Mouse (Mus musculus) R1 (cell line): ENCODE results near the gene Btnl9.
A peak's percentile ranks its signal among the peaks of the same experiment; 100 is the strongest.

Experiments used
- DNase-seq: peaks from one replicate; pipeline ENCODE4 v3.0.0-alpha.2; 2018; ENCODE audit warnings: low read depth, low spot score

Gene Btnl9

DNA sequence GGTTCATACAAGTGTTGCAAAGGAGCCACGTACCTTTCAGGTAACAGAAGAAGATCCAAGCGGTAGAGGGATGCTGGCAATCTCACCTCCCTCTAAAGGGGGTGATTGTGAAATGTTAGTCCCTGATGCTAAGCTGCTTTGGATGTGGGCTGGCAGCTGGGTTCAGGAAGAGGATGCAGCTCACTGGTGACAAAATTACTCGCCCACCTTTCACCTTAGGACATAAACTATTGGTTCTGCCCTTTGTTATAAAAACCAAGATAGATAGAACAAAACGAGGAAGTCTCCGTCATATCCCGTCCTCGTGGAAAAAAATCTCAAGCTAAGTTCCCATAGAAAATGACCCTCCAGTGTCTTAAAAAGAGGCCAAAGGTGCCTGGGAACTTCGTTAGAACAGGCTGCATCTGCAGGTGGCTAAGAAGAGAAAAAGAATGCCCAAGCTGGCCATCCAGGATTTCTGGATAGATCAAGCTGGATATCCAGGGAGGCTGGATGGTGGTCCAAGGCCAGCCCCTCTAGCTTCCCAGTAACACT is at the start of gene Btnl9:
Gene Btnl9 (minus strand): TSS at position 205 of the 534 bp plus-strand sequence.
- DNase-seq = no peak

DNA sequence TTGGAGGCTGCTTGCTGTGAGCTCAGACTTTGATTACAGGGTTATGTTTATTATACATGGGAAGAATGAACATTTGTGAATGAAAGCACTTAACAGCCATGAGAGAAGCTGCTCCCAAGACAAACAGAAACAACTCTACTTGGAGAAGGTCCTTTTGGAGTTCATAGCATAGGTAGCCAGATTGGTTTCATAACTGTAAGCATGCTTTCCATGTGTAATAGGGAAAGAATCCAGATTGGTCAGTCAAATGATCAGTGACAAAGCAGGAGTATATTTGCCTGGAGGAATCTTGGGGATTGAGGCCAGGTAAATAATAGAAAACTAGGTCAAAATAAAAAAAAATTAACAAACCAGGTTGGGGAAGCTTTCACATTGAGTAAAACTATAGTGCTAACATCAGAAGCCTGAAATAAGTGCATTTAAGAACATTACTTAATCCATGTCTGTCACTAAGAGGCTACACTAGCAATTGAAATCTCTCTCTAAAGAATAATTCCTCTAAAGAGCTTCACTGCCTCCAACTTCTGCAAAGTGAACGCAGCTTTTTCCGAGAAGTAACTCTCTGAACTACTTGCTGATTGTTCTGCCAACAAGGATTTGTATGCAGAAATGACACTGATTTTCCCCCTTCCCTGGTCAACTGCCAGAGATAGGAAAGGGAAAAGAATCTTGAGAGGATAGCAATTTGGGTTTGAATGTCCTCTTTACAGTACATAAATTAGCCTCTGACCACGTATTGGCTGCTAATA is 48.7 kb upstream of the Btnl9 start:
- no peak for DNase-seq

DNA sequence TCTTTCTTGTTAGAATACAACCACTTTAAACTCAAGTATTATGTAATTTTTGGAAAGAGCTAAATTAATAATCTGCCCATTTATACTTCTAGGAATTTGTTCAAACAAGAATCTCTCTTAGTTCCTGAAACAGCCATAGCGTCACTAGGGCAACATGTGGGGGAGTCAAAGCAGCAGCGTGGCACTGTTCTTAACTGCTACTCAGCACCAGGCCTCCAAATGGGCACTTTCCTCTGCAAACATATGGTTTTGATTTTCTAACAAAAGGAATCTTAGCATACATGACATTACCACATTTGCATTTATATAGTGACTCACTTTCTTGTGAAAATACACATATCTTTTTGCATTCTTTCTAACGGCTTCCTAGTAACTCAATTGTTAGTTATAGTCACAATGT is 45.8 kb upstream of the Btnl9 start:
- DNase-seq = no peak

DNA sequence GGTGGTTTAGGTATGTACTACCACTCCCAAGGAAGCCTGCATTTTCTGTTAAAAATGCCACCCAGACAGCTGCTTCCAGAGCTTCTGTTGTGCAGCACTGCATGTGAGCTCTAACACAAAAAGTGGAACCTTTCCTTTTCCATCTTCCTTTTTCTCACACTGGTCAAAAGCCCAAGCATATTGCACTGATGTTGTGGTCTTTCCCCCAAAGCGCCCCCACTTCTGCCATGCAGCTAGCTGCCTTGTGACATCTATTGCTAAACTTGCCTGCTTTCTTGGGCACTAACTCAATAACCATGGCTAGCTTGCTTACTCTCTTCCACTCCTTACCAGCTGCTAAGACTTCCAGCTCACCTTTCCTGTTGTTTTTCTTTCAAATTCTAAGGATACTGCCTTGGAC is 37.5 kb upstream of the Btnl9 start:
- no peak for DNase-seq

DNA sequence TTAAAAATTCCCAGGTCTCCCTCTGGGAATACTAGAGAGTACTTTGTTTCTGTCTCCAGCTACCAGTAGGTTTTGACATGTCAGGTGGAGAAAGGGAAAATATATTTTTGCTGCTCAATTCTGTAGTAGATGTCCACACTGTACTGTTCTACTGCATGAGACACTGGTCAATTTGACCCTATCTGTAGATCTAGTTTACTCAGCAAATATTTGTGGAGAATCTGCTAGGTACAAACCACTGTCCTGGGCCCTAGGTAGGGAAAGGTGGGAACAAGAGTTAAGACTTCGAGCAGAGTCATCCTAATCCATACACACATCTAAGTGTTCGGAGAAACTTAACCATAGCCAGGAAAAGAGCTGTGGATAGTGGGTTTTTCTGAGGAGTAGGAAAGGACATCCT is 32.3 kb upstream of the Btnl9 start:
- DNase-seq = no peak

DNA sequence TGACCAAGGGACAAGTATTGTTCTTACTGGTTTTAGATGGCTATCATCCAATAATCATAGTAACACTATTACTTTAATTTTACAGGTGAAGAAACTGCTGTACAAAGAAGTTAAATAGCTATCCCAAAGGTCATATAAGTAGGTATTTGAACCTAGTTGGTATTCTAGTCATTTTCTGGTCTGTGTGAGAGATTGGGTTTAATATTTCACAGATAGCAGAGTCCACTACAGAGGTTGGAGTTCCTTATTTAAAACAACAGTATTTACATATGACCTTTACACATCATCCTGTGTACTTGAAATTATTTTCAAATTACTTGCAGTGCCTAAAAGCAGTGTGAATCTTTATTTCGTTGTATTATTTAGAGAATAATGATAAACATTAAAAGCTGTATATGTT is 26.5 kb upstream of the Btnl9 start:
- no peak for DNase-seq

DNA sequence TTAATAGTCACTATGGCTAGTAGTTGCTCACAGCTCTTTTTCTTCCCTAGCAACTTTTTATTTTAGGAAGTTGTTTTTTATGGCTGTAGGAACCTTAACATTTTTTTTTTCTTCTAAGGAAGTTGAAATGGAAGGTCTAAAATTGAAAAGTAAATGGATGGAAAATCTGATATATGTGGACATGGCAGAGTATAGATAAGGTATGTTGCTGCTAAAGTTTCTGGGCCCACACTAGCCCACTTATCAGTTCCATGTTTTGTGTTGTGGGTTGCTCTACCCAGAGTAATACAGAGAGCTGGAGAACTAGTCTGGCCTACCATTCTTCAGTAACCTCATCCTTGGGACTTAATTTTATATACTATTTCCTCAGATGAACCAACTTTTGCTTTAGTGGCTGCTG is 25.6 kb upstream of the Btnl9 start:
- no peak for DNase-seq

- DNase-seq = no peak
Measured at GRCm38 (mm10) chr11:49207495-49207894, 20.5 kb upstream of the Btnl9 start.

DNA sequence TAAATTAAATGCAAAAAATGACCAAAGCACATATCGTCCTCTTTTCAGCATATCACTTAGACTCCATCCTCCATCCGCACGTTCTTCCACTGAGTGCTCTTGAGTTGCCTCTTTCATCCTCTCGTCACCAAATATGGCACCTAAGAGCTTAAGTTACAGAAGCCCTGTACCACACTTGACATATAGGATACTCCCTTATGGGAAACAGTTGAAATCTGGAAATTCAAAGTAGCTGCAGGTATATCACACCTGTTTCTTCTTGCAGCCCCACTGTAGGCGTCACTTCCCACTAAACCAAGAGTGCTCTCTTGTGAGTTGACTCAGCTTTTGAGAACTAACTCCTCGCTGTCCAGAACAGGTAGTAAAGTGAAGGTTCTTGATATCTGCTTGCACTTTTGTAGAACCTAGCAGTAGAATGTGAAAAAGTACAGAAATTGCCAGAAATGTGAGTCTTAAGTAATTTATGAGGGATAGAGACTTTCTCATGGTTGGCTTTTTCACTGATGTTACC is 18.2 kb upstream of the Btnl9 start:
- no peak for DNase-seq

DNA sequence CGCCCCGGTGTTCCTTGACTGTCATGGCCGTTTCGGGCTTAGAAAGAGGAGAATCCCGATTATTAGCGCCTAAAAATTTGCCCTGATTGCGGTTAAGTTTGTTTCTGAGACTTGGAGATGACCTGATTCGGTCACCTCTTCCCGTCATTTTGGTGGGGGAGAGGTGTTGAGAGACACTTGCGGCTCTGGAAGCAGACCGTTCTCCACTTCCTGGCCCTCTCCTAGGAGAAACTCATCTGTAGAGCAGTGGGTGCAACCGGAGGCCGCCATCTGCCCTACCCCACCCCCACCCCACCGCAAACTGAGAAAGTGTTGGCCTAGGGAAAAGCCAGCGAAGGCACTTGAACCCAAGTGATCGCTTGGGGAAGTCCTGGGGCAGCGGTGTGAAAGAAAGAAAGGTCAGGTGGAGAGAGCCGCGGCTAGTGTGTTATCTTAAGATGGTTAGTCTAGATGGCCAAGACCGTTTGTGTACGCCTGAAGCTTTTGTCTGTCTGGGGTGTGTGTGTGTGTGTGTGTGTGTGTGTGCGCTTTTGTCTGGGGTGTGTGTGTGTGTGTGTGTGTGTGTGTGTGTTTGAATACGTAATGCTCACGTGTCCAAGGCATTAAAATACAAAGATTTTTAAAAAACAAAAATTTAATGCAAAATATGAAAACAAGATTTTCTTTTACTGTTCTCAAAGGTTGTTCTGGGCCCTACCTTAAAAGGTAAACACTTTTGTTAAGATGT is 17.0 kb upstream of the Btnl9 start:
- peak; percentile 82 for DNase-seq

- DNase-seq = peak; percentile 91
Measured at GRCm38 (mm10) chr11:49203129-49203768, 16.3 kb upstream of the Btnl9 start, which contains the start of gene Zfp62. Gene Zfp62 (plus strand): TSS chr11:49203292.

DNA sequence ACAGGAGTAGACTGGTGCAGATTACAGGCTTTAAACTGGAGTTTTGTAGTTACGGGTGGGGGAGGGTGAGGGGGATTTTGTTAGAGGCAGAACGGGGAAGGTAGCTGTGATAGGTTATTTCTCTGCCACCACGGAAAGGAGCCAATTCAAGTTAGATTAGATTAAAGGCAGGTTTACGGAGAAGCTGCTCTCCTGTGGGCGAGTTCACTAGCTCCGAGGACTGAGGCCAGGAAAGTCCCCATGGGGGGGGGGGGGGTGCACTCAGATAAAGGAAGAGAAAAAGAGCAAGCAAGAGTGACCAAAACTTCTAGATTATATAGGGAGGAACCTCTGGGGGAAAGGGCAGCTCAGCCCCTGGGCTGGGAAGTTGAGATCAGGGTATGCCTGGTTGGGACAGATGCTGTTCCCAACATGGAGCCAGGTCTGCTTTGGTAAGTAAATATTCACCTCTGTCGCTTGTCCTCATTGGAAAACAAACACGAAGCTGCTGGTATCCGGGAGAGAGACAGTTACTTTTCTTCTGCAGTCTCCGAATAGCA is 15.6 kb upstream of the Btnl9 start:
- peak; percentile 46 for DNase-seq

- no peak for DNase-seq
Measured at GRCm38 (mm10) chr11:49202071-49202470, 15.1 kb upstream of the Btnl9 start.

- DNase-seq = no peak
Measured at GRCm38 (mm10) chr11:49201142-49201541, 14.2 kb upstream of the Btnl9 start.

- DNase-seq = no peak
Measured at GRCm38 (mm10) chr11:49200666-49201065, 13.7 kb upstream of the Btnl9 start.

DNA sequence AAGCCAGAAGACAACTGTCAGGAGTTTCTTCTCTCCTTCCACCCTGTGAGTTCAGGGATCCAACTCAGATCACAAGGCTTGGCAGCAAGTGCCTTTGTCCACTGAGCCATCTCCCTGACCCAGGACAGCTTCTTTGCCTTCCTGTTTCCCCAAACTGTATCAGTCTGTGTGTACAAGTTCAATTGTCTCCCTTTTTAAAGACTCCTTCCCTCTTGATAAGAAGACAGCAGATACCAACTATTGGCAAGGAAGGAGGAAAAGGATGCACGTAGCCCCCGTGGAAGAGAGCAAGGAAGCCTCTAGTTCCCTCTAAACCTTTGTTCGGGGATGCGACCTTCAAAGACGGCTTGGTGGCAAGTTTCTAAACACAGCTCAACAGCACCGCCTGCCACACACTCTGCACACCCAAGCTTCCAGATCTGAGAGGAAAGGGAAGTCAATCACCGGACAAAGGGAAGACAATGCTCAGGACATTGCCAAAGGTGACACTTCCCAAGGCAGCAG is 8.9 kb upstream of the Btnl9 start:
- DNase-seq = peak; percentile 30

DNA sequence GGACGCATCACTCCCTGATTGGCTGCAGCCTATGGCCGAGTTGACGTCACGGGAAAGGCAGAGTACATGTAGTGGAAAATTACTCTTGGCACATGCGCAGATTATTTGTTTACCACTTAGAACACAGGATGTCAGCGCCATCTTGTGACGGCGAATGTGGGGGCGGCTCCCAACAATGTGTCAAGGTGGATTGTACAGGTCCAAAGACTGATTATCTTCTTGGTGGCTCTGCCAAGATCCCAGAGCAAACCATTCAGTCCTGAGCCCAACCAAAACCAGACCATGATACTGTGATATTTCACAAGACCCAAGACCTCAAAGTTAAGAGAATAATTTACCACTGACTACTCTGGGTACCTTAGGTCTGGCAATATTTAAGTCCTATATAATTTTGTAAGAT is 7.8 kb upstream of the Btnl9 start:
- DNase-seq = peak; percentile 64

DNA sequence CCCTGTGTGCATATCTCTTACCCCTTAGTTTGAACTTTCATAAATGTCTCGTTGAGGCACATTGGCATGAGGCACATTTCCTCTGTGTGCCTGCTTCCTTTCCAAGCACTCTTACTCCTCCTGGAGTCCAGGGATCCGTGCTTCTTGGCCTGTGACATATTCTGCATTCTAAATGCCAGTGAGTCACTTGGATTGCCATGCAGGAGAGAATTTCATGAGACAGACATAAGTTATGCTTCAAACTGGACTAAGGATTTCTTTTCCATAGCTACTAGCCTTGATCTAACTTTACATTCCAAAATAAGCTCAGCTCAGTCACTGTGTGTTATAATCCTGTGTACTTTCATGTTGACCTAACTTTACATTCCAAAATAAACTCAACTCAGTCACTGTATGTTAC is 4.1 kb upstream of the Btnl9 start:
- no peak for DNase-seq

GRCm38 (mm10) chr11:49189737-49190136 is 2.8 kb upstream of the Btnl9 start:
- no peak for DNase-seq

GRCm38 (mm10) chr11:49187701-49188100 is 742 bp upstream of the Btnl9 start:
- peak; percentile 63 for DNase-seq

DNA sequence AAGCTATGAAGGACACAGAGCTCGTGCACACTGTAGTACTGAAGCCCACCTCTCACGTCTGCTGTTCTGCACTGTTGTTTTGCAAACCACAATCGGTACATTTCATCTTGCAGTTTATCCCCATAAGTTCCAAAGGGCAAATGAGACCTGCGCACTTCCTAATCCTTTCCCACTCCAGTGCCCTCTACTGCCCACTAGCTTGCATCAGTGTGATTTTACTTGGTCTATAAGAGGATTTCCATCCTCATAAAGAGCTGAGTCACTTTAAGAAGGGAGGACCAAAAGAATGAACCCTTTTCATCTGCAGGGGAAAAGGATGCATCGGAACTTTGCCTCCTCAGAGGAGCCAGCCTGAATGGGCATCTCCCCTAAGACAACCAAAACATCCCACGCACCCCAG is 507 bp downstream of the Btnl9 start:
- no peak for DNase-seq

DNA sequence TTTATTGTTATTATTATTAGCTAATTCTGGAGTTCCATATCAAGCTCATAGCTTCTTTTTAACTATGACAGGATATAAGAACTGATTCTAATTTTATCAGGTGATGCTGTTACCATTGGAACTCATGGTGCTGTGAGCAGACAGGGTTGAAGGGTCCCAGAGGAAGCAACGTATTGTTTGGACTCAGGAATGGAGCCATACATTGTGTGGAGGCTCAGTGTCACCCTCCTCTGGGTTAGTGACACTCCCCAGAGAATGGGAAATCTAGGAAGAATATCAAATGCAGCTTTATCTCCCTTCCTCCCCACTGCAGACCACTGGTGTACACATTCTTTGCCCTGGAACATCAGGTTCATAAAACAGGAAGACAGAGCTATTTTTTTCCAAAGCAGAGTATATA is 3.8 kb downstream of the Btnl9 start:
- DNase-seq = no peak
